Mouse (Mus musculus) induced T-regulatory cell, adult 2 months (primary cell): ENCODE measurements around the gene Akap2.

Source experiments
- DNase-seq: peaks from one replicate; pipeline ENCODE4 v3.0.0-alpha.2; 2012; ENCODE audit warnings: low read depth

The Akap2 gene

DNA sequence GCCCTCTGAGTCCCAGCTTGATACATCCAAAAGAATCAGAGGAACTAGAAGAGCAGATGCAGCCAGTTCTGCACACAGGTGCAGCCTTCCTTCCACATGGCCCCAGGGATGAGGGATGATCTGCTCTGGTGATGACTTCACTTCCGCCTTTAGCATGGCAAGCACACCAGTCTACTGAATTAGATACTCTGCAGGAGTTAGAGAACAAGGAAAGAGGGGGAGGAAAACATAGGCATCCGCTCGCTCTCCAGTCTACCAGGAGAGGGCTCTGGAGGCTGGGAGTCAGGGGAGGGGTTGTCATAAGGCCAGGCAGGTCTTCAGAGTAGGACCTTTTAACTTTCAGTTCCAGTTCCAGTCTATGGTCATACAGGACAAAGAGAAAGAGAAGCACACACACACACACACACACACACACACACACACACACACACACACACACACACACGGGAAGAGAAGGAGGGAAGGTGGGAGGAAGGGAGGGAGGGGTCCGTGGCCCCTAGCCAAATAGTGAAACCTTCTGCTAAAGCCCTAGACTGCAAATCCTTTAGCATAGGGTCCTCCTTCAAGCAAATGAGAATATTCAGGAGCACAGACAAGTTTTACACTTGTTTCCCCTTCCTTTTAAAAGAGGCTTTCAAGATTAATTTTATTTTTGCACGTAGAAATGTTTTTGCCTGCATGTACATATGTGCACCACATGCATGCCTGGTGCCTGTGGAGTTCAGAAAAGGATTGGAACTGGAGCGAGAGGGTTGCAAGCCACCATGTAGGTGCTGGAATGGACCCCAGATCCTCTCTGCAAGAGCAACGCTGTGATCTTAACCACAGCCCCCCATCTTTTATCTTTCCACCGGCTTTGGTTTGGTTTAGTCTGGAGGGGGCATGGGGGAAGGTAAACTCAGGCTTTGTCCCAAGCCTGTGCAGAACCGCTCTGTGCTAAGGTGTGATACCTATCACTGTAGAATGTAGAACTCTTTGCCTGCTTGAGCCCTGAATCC, 197.0 kb downstream of the Akap2 start:
- DNase-seq: no peak

- peak; percentile 57 for DNase-seq
Observed at GRCm38 (mm10) chr4:57915216-57915965, 197.9 kb downstream of the Akap2 start.

GRCm38 (mm10) chr4:57916201-57916661, 198.8 kb downstream of the Akap2 start, which contains the start of gene D630039A03Rik:
TSS of gene D630039A03Rik (minus strand) at chr4:57916297.
- DNase-seq: peak; percentile 49

DNA sequence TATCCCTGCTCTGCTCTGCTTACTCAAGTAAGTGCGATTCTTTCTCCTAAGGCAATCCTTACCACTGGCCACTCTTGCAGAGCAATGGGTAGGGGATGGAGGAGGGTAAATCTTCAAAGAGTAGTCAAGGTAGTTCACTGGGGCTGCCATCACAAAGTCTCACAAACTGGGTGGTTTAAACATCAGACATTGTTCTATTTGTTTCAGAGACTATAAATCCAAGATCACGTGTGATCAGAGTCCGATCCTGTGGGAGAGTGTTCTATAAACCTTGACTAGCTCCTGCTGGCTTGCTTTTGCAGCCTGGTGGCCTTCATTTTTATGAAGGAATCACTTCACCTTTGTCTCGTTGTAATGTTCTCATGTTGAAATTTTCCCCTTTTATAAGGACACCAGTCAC, 199.3 kb downstream of the Akap2 start:
- DNase-seq: no peak

GRCm38 (mm10) chr4:57919494-57920423, 202.3 kb downstream of the Akap2 start:
- no peak for DNase-seq

GRCm38 (mm10) chr4:57920522-57920921, 203.1 kb downstream of the Akap2 start:
- DNase-seq: no peak

- DNase-seq: no peak
Observed at GRCm38 (mm10) chr4:57922171-57922570, 204.7 kb downstream of the Akap2 start.

- DNase-seq: no peak
Observed at GRCm38 (mm10) chr4:57924556-57925071, 207.2 kb downstream of the Akap2 start.

DNA sequence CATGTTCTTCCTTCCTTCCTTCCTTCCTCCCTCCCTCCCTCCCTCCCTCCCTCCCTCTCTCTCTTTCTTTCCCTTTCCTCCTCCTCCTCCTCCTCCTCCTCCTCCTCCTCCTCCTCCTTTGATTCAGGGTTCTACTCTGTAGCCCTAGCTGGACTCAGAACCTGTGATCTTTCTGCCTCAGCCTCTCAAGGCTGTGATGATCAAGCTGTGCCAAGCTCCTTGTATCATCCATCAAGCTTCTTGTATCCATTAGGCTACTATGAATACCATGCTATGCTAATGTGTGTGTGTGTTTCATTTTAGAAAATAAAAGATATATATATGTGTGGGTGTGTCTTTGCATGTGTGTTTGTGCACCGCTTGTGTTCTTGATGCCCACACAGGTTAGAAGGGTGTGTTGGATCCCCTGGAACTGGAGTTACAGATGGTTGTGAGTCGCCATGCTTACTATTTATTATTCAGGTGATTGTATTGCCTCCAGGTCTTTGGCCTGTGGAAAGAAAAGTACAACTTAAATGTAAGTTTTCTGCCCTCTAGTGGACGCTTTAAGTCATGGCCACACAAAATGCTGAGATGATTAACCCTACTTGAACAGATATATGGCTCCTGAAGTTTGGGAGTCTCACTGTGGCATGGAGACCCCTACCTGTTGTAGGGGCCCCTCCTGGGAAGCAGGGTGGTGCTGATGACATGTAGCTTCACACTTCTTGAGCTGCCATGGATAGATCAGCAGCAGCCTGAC, 210.2 kb downstream of the Akap2 start:
- peak; percentile 66 for DNase-seq

- no peak for DNase-seq
Observed at GRCm38 (mm10) chr4:57930559-57931170, 213.2 kb downstream of the Akap2 start.

- no peak for DNase-seq
Observed at GRCm38 (mm10) chr4:57934181-57934580, 216.7 kb downstream of the Akap2 start.

DNA sequence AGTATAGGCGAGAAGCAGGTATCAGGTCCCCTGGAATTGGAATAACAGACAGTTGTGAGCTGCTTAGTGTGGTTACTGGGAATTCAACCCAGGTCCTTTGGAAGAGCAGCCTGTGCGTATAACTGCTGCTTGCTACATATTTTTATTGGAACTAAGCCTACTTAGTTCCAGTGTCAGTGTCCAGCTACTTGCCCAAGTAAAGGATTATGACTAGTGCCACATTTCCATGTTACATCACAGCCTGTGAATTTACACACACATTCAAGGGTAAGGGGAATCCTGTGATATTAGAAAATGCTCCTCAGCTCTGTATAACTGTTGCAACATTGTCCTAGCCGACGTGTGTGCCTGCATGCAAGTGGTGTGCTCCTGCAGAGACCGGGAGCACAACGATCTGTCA, 219.8 kb downstream of the Akap2 start:
- no peak for DNase-seq

DNA sequence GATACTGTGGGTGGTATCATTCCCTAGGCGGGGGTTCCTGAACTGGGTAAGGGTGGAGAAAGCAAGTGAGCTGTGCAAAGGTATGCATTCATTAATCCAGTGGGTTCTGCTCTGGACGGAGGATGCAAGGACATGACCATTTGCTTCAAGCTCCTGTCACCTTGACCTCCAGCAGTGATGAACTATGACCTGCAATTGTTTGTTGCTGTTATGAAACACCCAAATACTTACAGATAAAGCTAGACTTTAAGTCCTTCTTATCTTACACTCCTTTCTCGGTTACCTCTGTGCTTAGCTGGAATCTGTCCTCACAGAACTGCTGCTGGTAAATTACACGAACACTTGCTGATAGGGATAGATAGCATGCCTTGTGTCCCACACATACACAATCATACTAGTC, 223.2 kb downstream of the Akap2 start:
- DNase-seq: no peak

DNA sequence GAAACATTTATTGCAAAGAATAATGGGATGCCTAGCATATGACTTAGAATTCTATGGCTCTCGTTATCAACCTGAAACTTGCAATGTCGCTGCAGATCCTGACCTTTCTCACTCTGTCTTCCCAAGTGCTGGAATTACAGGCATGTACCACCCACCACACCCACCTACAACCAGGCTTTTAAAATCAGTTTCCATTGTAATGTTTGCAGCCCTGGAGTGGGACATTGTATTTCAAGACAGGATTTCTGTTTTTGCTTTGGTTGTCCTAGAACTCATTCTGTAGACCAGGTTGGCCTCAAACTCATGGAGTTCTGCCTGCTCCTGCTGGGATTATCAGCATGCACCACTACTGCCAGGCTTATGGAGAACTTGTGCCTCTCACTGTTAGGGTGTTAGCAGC, 225.4 kb downstream of the Akap2 start:
- no peak for DNase-seq
